Mouse (Mus musculus): ENCODE data around the gene Vwa5b1. TPM values are rescaled to one million over a fixed set of nuclear protein-coding genes. Genes with fewer than 3 reads are reported as not detected.

Gene Vwa5b1
- not detected in 2 replicates for total RNA-seq (2014; fragmentation: Nextera tagmentation)
- total RNA-seq (2017) = not detected in 2 replicates

GRCm38 (mm10) chr4:138635428-138636145, at the start of gene Vwa5b1:
Gene Vwa5b1 (minus strand): TSS chr4:138635884.
- ATAC-seq (replicated peaks; ENCODE audit: poor library complexity, severe bottlenecking) = no peak

GRCm38 (mm10) chr4:138682760-138683159, 47.1 kb upstream of the Vwa5b1 start:
- ATAC-seq (replicated peaks; ENCODE audit: poor library complexity, severe bottlenecking) = no peak

GRCm38 (mm10) chr4:138680124-138680523, 44.4 kb upstream of the Vwa5b1 start:
- ATAC-seq (replicated peaks; ENCODE audit: poor library complexity, severe bottlenecking) = no peak

GRCm38 (mm10) chr4:138677579-138677978, 41.9 kb upstream of the Vwa5b1 start:
- no peak for ATAC-seq (replicated peaks; ENCODE audit: poor library complexity, severe bottlenecking)

GRCm38 (mm10) chr4:138676480-138676879, 40.8 kb upstream of the Vwa5b1 start:
- ATAC-seq (replicated peaks; ENCODE audit: poor library complexity, severe bottlenecking) = no peak

GRCm38 (mm10) chr4:138672160-138672559, 36.5 kb upstream of the Vwa5b1 start:
- ATAC-seq (replicated peaks; ENCODE audit: poor library complexity, severe bottlenecking) = no peak

GRCm38 (mm10) chr4:138670093-138670889, 34.6 kb upstream of the Vwa5b1 start:
- no peak for ATAC-seq (replicated peaks; ENCODE audit: poor library complexity, severe bottlenecking)

- no peak for ATAC-seq (replicated peaks; ENCODE audit: poor library complexity, severe bottlenecking)
Measured at GRCm38 (mm10) chr4:138666521-138666920, 30.8 kb upstream of the Vwa5b1 start.

GRCm38 (mm10) chr4:138659936-138660602, 24.4 kb upstream of the Vwa5b1 start:
- no peak for ATAC-seq (replicated peaks; ENCODE audit: poor library complexity, severe bottlenecking)

GRCm38 (mm10) chr4:138653056-138653455, 17.4 kb upstream of the Vwa5b1 start:
- ATAC-seq (replicated peaks; ENCODE audit: poor library complexity, severe bottlenecking) = no peak

GRCm38 (mm10) chr4:138651881-138652280, 16.2 kb upstream of the Vwa5b1 start:
- no peak for ATAC-seq (replicated peaks; ENCODE audit: poor library complexity, severe bottlenecking)

- no peak for ATAC-seq (replicated peaks; ENCODE audit: poor library complexity, severe bottlenecking)
Measured at GRCm38 (mm10) chr4:138648096-138648635, 12.5 kb upstream of the Vwa5b1 start.

- ATAC-seq (replicated peaks; ENCODE audit: poor library complexity, severe bottlenecking) = no peak
Measured at GRCm38 (mm10) chr4:138642272-138642671, 6.6 kb upstream of the Vwa5b1 start.

- ATAC-seq (replicated peaks; ENCODE audit: poor library complexity, severe bottlenecking) = no peak
Measured at GRCm38 (mm10) chr4:138636146-138636511, 445 bp upstream of the Vwa5b1 start.

- ATAC-seq (replicated peaks; ENCODE audit: poor library complexity, severe bottlenecking) = no peak
Measured at GRCm38 (mm10) chr4:138628256-138628655, 7.4 kb downstream of the Vwa5b1 start.

- ATAC-seq (replicated peaks; ENCODE audit: poor library complexity, severe bottlenecking) = no peak
Measured at GRCm38 (mm10) chr4:138614454-138614853, 21.2 kb downstream of the Vwa5b1 start.

GRCm38 (mm10) chr4:138601926-138602325, 33.8 kb downstream of the Vwa5b1 start:
- ATAC-seq (replicated peaks; ENCODE audit: poor library complexity, severe bottlenecking) = no peak

GRCm38 (mm10) chr4:138597904-138598347, 37.8 kb downstream of the Vwa5b1 start:
- ATAC-seq (replicated peaks; ENCODE audit: poor library complexity, severe bottlenecking) = no peak

- ATAC-seq (replicated peaks; ENCODE audit: poor library complexity, severe bottlenecking) = no peak
Measured at GRCm38 (mm10) chr4:138596391-138597130, 39.1 kb downstream of the Vwa5b1 start.

GRCm38 (mm10) chr4:138584946-138585345, 50.7 kb downstream of the Vwa5b1 start:
- no peak for ATAC-seq (replicated peaks; ENCODE audit: poor library complexity, severe bottlenecking)

Measured in granulocyte monocyte progenitor cell, adult 5-6 weeks (primary cell).